Mouse (Mus musculus) embryonic facial prominence, embryonic 15.5 days (tissue): ENCODE data around the gene Socs7. TPM values are rescaled to one million over a fixed set of nuclear protein-coding genes. Genes with fewer than 3 reads are reported as not detected.
A peak's percentile ranks its signal among the peaks of the same experiment; 100 is the strongest.

ENCODE experiments used
- ATAC-seq: fragments of 200-750 bp; cut with Nextera tagmentation; 2 replicates; pipeline ENCODE4 v1.8.0; 2017; ENCODE audit warnings: low read depth, moderate TSS enrichment; ENCODE audit not compliant: insufficient number of reproducible peaks, low FRiP score, low TSS enrichment
- H3K27ac ChIP-seq: fragments of 300-500 bp; sonication (generic); replicated peaks from 2 replicates; pipeline ENCODE4 v1.5.1; 2015; ENCODE audit warnings: mild to moderate bottlenecking, inconsistent platforms
- H3K27me3 ChIP-seq: fragments of 300-500 bp; sonication (generic); 2 replicates; pipeline ENCODE4 v1.6.1; 2015; ENCODE audit warnings: inconsistent platforms
- H3K36me3 ChIP-seq: fragments of 300-500 bp; sonication (generic); 2 replicates; pipeline ENCODE4 v1.6.1; 2015; ENCODE audit warnings: mild to moderate bottlenecking, inconsistent platforms
- H3K4me1 ChIP-seq: fragments of 300-500 bp; sonication (generic); 2 replicates; pipeline ENCODE4 v1.6.1; 2015; ENCODE audit warnings: inconsistent platforms
- H3K4me2 ChIP-seq: fragments of 300-500 bp; sonication (generic); replicated peaks from 2 replicates; pipeline ENCODE4 v1.6.1; 2015; ENCODE audit warnings: mild to moderate bottlenecking, inconsistent platforms
- H3K4me3 ChIP-seq: fragments of 300-500 bp; sonication (generic); replicated peaks from 2 replicates; pipeline ENCODE4 v1.5.1; 2015; ENCODE audit warnings: mild to moderate bottlenecking, inconsistent platforms
- H3K9ac ChIP-seq: fragments of 300-500 bp; sonication (generic); 2 replicates; pipeline ENCODE4 v1.6.1; 2015; ENCODE audit warnings: inconsistent platforms
- H3K9me3 ChIP-seq: fragments of 300-500 bp; sonication (generic); replicated peaks from 2 replicates; pipeline ENCODE4 v1.6.1; 2016; ENCODE audit warnings: inconsistent platforms
- WGBS: fragments of 180-500 bp; shearing (Covaris S2); methylation state at CpG from one replicate; pipeline ENCODE4 v1.1.7; 2015; 5-methylcytosine and 5-hydroxymethylcytosine counted together
- polyA plus RNA-seq: library from polyadenylated mRNA; unstranded; fragments of >200 nt; fragmentation: Nextera tagmentation; extraction: Ambion mirVana; gene quantifications from 2 replicates; pipeline ENCODE4 v1.2.1, GENCODE M21; 2015

Socs7 gene
- polyA plus RNA-seq, 1 experiment from 2014 or later: 4.8 TPM

GRCm38 (mm10) chr11:97447979-97448378 lies 85.6 kb downstream of the Socs7 start:
- ATAC-seq: no peak
- Histone ChIP-seq H3K4me3 (no peak overlapping the region), H3K9me3 (no peaks in the 10 kb centered on the region), H3K9ac (no peak overlapping the region), H3K27ac (0 out of 2 replicates have a peak overlapping the region, but pooled peaks have one; percentile 91), H3K36me3 (peaks cover 74% of the 10 kb centered on the region), H3K4me2 (no peak overlapping the region), H3K27me3 (no peaks in the 10 kb centered on the region), H3K4me1 (peaks cover 55% of the 10 kb centered on the region)
- 69% methylated on average over 7 of the region's 7 CpGs for WGBS

Other genes starting within 250 kb of the Socs7 start
- gene Tbx21, start 247.2 kb upstream of the Socs7 start, polyA plus RNA-seq: 0.07 and 0.15 TPM in 2 replicates
- gene Tbkbp1, start 211.1 kb upstream of the Socs7 start, polyA plus RNA-seq: 8.9 and 9.5 TPM in 2 replicates
- 43.8 and 49.9 TPM in 2 replicates for gene Kpnb1, start 174.7 kb upstream of the Socs7 start, polyA plus RNA-seq
- gene Npepps, start 81.9 kb upstream of the Socs7 start, polyA plus RNA-seq: 93.3 and 102 TPM in 2 replicates
- 36.8 and 43.6 TPM in 2 replicates for gene Mrpl45, start 46.8 kb upstream of the Socs7 start, polyA plus RNA-seq
- gene Gpr179, start 10.5 kb upstream of the Socs7 start, polyA plus RNA-seq: 0.05 and 0.18 TPM in 2 replicates
- 9.6 and 10.4 TPM in 2 replicates for gene Arhgap23, start 53.0 kb downstream of the Socs7 start, polyA plus RNA-seq
- 1.4 and 1.7 TPM in 2 replicates for gene 4933428G20Rik, start 137.8 kb downstream of the Socs7 start, polyA plus RNA-seq
- 2.0 and 2.2 TPM in 2 replicates for gene Srcin1, start 213.6 kb downstream of the Socs7 start, polyA plus RNA-seq